Mouse (Mus musculus): ENCODE measurements around the gene Acot3. TPM values are rescaled to one million over a fixed set of nuclear protein-coding genes. Genes with fewer than 3 reads are reported as not detected.
A peak's percentile ranks its signal among the peaks of the same experiment; 100 is the strongest.
"Not testable (repeated sequence)": the region's sequence is repeated elsewhere in the genome, so short reads cannot be mapped to it uniquely, and the experiment has no call there.

Acot3 gene
- polyA plus RNA-seq, 1 experiment, result not detected

DNA sequence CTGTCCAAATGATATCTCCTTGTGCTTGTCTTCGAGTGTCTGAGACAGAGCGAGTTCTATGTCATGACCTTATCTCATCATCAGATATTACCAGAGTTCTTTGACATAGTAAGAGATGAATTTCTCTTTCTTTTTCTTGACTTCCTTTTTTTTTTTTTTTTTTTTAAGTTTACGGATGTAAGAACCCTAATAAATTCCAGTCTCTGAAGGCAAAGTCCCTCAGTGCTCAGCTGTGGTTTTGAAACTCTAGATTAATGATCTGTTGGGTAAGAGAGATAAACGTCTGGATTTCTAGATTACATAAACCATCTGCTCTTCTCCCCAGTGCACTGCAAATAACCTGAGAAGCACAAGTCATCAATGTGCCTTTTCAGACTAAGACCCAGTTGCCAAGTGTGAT is 17.8 kb upstream of the Acot3 start:
- Histone ChIP-seq H3K36me3 (ENCODE audit: control insufficient read depth, insufficient read depth, low read length, poor library complexity, severe bottlenecking) (no peaks in the 10 kb centered on the region), H3K9me3 (replicated peaks; ENCODE audit: control insufficient read depth, insufficient read depth, low read length, poor library complexity, severe bottlenecking) (peaks cover 3% of the 10 kb centered on the region), H3K9ac (ENCODE audit: low read depth, poor library complexity, severe bottlenecking) (no peak overlapping the region), H3K27ac (ENCODE audit: insufficient read depth, low read length) (no peak overlapping the region), H3K4me3 (ENCODE audit: low read depth, low read length) (no peak overlapping the region), H3K27me3 (ENCODE audit: control insufficient read depth, insufficient read depth, low read length, poor library complexity, severe bottlenecking) (no peaks in the 10 kb centered on the region), H3K4me1 (ENCODE audit: control insufficient read depth, insufficient read depth, low read length) (peaks cover 2% of the 10 kb centered on the region)
- TF ChIP-seq EP300 (IDR thresholded peaks at IDR 0.05; ENCODE audit: insufficient read depth, low read depth, low read length) (no peak), POLR2A (IDR thresholded peaks at IDR 0.05; ENCODE audit: insufficient read depth, low read length) (no peak), CTCF (IDR thresholded peaks at IDR 0.05; ENCODE audit: low read depth, low read length) (no peak)

GRCm38 (mm10) chr12:84038241-84038640 is 13.7 kb upstream of the Acot3 start, which contains the start of gene Acot4:
Gene Acot4 (plus strand): TSS chr12:84038379.
- not testable (repeated sequence) for H3K27ac ChIP-seq (ENCODE audit: insufficient read depth, low read length); H3K4me1 ChIP-seq (ENCODE audit: control insufficient read depth, insufficient read depth, low read length); H3K36me3 ChIP-seq (ENCODE audit: control insufficient read depth, insufficient read depth, low read length, poor library complexity, severe bottlenecking); H3K9me3 ChIP-seq (replicated peaks; ENCODE audit: control insufficient read depth, insufficient read depth, low read length, poor library complexity, severe bottlenecking); H3K27me3 ChIP-seq (ENCODE audit: control insufficient read depth, insufficient read depth, low read length, poor library complexity, severe bottlenecking)
- Histone ChIP-seq H3K9ac (ENCODE audit: low read depth, poor library complexity, severe bottlenecking) (peak within 1 kb of the TSS; percentile 60), H3K4me3 (ENCODE audit: low read depth, low read length) (peak within 1 kb of the TSS; percentile 63)

- not testable (repeated sequence) for H3K4me1 ChIP-seq (ENCODE audit: control insufficient read depth, insufficient read depth, low read length); H3K36me3 ChIP-seq (ENCODE audit: control insufficient read depth, insufficient read depth, low read length, poor library complexity, severe bottlenecking); H3K9me3 ChIP-seq (replicated peaks; ENCODE audit: control insufficient read depth, insufficient read depth, low read length, poor library complexity, severe bottlenecking); H3K27ac ChIP-seq (ENCODE audit: insufficient read depth, low read length); H3K27me3 ChIP-seq (ENCODE audit: control insufficient read depth, insufficient read depth, low read length, poor library complexity, severe bottlenecking)
- Histone ChIP-seq H3K4me3 (ENCODE audit: low read depth, low read length) (peak within 1 kb of the TSS; percentile 63), H3K9ac (ENCODE audit: low read depth, poor library complexity, severe bottlenecking) (peak within 1 kb of the TSS; percentile 60)
Measured at GRCm38 (mm10) chr12:84038691-84039111, 13.2 kb upstream of the Acot3 start, which contains the start of gene Gm49366. Gene Gm49366 (plus strand): TSS chr12:84038935.

DNA sequence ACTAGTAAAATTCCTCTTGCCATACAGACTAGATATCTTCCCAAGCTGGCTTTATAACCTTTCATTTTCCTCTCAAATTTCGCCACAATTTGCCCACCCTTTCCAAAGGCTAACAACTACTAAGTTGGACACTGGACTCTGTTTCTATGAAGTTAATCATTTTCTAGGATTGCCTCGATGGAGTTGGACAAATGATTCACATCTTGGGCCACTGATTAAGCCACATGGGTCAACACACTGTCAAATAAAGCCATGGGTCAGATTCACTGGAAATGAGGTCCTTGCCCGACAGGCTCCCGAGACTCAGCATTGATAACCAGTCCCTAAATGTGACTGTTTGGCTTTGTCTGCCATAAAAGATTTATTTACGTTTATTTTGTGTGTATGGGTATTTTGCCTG is 9.7 kb upstream of the Acot3 start:
- Histone ChIP-seq H3K27me3 (ENCODE audit: control insufficient read depth, insufficient read depth, low read length, poor library complexity, severe bottlenecking) (no peaks in the 10 kb centered on the region), H3K27ac (ENCODE audit: insufficient read depth, low read length) (no peak overlapping the region), H3K4me3 (ENCODE audit: low read depth, low read length) (no peak overlapping the region), H3K9me3 (replicated peaks; ENCODE audit: control insufficient read depth, insufficient read depth, low read length, poor library complexity, severe bottlenecking) (no peaks in the 10 kb centered on the region), H3K9ac (ENCODE audit: low read depth, poor library complexity, severe bottlenecking) (no peak overlapping the region), H3K36me3 (ENCODE audit: control insufficient read depth, insufficient read depth, low read length, poor library complexity, severe bottlenecking) (no peaks in the 10 kb centered on the region), H3K4me1 (ENCODE audit: control insufficient read depth, insufficient read depth, low read length) (peaks cover 2% of the 10 kb centered on the region)
- no peak for TF ChIP-seq CTCF (IDR thresholded peaks at IDR 0.05; ENCODE audit: low read depth, low read length)
- TF ChIP-seq POLR2A (IDR thresholded peaks at IDR 0.05; ENCODE audit: insufficient read depth, low read length), result no peak
- TF ChIP-seq EP300 (IDR thresholded peaks at IDR 0.05; ENCODE audit: insufficient read depth, low read depth, low read length), result no peak

DNA sequence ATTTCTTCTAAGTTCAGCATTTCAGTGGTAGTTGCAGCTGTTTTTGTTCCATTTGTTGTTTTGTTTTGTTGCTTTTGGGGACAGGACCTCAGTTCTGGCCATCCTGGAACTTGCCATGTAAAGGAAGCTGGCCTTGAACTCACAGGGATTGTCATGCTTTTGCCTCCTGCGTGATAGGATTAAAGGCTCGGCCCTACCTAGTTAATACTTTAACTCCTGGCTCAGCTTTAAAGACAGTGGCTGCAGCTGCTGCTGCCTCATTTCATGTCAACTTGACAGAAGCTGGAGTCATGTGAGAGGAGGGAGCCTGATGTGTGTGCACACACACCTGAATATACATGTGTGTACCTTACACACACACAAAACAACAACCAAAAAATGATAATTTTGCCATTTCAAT is 7.9 kb upstream of the Acot3 start:
- Histone ChIP-seq H3K27ac (ENCODE audit: insufficient read depth, low read length) (no peak overlapping the region), H3K9ac (ENCODE audit: low read depth, poor library complexity, severe bottlenecking) (no peak overlapping the region), H3K27me3 (ENCODE audit: control insufficient read depth, insufficient read depth, low read length, poor library complexity, severe bottlenecking) (no peaks in the 10 kb centered on the region), H3K4me1 (ENCODE audit: control insufficient read depth, insufficient read depth, low read length) (peaks cover 1% of the 10 kb centered on the region), H3K36me3 (ENCODE audit: control insufficient read depth, insufficient read depth, low read length, poor library complexity, severe bottlenecking) (no peaks in the 10 kb centered on the region), H3K9me3 (replicated peaks; ENCODE audit: control insufficient read depth, insufficient read depth, low read length, poor library complexity, severe bottlenecking) (peaks cover 9% of the 10 kb centered on the region; the same call in 1 of the 2 replicates), H3K4me3 (ENCODE audit: low read depth, low read length) (no peak overlapping the region)
- TF ChIP-seq CTCF (IDR thresholded peaks at IDR 0.05; ENCODE audit: low read depth, low read length), result no peak
- no peak for TF ChIP-seq POLR2A (IDR thresholded peaks at IDR 0.05; ENCODE audit: insufficient read depth, low read length)
- no peak for TF ChIP-seq EP300 (IDR thresholded peaks at IDR 0.05; ENCODE audit: insufficient read depth, low read depth, low read length)

DNA sequence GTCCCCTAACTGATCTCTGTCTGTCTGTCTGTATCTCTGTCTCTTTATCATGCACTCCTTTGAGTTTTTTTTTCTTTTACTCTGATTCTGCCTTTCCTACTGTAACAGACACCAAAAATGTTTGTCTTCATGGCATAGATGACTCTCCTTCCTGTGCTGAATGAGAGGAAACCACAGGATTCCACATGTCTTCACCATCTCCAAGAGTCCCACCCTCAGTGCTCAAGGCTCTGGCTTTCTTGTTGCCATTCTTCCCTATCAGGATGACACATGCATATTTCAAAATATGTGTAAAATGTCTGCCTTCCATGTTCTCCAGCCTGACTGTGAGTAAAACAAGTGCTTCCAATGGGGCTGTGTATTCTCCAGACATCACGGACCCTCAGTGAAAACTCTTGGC is 5.0 kb upstream of the Acot3 start:
- Histone ChIP-seq H3K9ac (ENCODE audit: low read depth, poor library complexity, severe bottlenecking) (no peak overlapping the region), H3K27ac (ENCODE audit: insufficient read depth, low read length) (no peak overlapping the region), H3K4me1 (ENCODE audit: control insufficient read depth, insufficient read depth, low read length) (peaks cover 1% of the 10 kb centered on the region), H3K4me3 (ENCODE audit: low read depth, low read length) (no peak overlapping the region), H3K36me3 (ENCODE audit: control insufficient read depth, insufficient read depth, low read length, poor library complexity, severe bottlenecking) (no peaks in the 10 kb centered on the region), H3K9me3 (replicated peaks; ENCODE audit: control insufficient read depth, insufficient read depth, low read length, poor library complexity, severe bottlenecking) (peaks cover 10% of the 10 kb centered on the region; the same call in 1 of the 2 replicates), H3K27me3 (ENCODE audit: control insufficient read depth, insufficient read depth, low read length, poor library complexity, severe bottlenecking) (no peaks in the 10 kb centered on the region)
- TF ChIP-seq POLR2A (IDR thresholded peaks at IDR 0.05; ENCODE audit: insufficient read depth, low read length), result no peak
- TF ChIP-seq EP300 (IDR thresholded peaks at IDR 0.05; ENCODE audit: insufficient read depth, low read depth, low read length), result no peak
- TF ChIP-seq CTCF (IDR thresholded peaks at IDR 0.05; ENCODE audit: low read depth, low read length), result no peak

DNA sequence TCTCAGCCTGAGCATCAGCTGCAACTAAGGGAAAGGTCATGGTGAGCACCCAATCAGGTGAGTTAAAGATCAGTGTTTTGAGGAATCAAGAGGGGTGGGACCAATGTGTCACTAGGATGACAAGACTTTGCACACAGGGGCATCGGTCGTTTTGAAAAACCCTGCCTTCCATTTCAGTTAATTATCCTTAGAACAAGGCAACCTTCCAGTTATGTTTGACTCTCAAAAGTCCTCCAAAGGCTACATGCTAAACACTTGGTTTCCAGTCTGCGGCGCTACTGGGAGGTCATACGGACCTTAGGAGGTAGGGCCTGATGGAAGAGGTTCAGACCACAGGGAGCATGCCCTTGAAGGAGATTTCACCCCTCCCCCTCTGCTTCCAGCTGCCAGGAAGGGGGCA is 1.2 kb upstream of the Acot3 start:
- H3K36me3 ChIP-seq (ENCODE audit: control insufficient read depth, insufficient read depth, low read length, poor library complexity, severe bottlenecking), result not testable (repeated sequence)

More for the DNA sequence above, 1.2 kb upstream of the Acot3 start:
- not testable (repeated sequence) for H3K9me3 ChIP-seq (replicated peaks; ENCODE audit: control insufficient read depth, insufficient read depth, low read length, poor library complexity, severe bottlenecking); H3K27me3 ChIP-seq (ENCODE audit: control insufficient read depth, insufficient read depth, low read length, poor library complexity, severe bottlenecking); H3K27ac ChIP-seq (ENCODE audit: insufficient read depth, low read length); H3K4me1 ChIP-seq (ENCODE audit: control insufficient read depth, insufficient read depth, low read length); H3K9ac ChIP-seq (ENCODE audit: low read depth, poor library complexity, severe bottlenecking); H3K4me3 ChIP-seq (ENCODE audit: low read depth, low read length)

All from ES-Bruce4 (cell line).